Mouse (Mus musculus) hindbrain, postnatal 0 days (tissue): ENCODE results near the gene Mtmr12. TPM values are rescaled to one million over a fixed set of nuclear protein-coding genes. Genes with fewer than 3 reads are reported as not detected.
A peak's percentile ranks its signal among the peaks of the same experiment; 100 is the strongest.
"Not testable (repeated sequence)": the region's sequence is repeated elsewhere in the genome, so short reads cannot be mapped to it uniquely, and the experiment has no call there.

Experiments used
- ATAC-seq: fragments of 200-750 bp; cut with Nextera tagmentation; 2 replicates; pipeline ENCODE4 v1.8.0; 2017; ENCODE audit warnings: mild to moderate bottlenecking, moderate TSS enrichment, moderate library complexity
- DNase-seq: peaks from one replicate; pipeline ENCODE4 v3.0.0-alpha.2; 2015; ENCODE audit warnings: low spot score
- H3K27ac ChIP-seq: fragments of 300-500 bp; sonication (generic); 2 replicates; pipeline ENCODE4 v1.5.1; 2014; ENCODE audit warnings: mild to moderate bottlenecking
- H3K27me3 ChIP-seq: fragments of 300-500 bp; sonication (generic); 2 replicates; pipeline ENCODE4 v1.6.1; 2014; ENCODE audit warnings: low read length, mixed read lengths; ENCODE audit not compliant: insufficient read depth
- H3K36me3 ChIP-seq: fragments of 300-500 bp; sonication (generic); 2 replicates; pipeline ENCODE4 v1.6.1; 2014; ENCODE audit warnings: low read length, mixed read lengths; ENCODE audit not compliant: insufficient read depth
- H3K4me1 ChIP-seq: fragments of 300-500 bp; sonication (generic); 2 replicates; pipeline ENCODE4 v1.6.1; 2014; ENCODE audit warnings: antibody characterized with exemption, low read length, mixed read lengths; ENCODE audit not compliant: insufficient read depth
- H3K4me2 ChIP-seq: fragments of 300-500 bp; sonication (generic); 2 replicates; pipeline ENCODE4 v1.6.1; 2014; ENCODE audit warnings: low read depth, mild to moderate bottlenecking, low read length, moderate library complexity, mixed read lengths
- H3K4me3 ChIP-seq: fragments of 300-500 bp; sonication (generic); 2 replicates; pipeline ENCODE4 v1.5.1; 2014; ENCODE audit warnings: low read length
- H3K9ac ChIP-seq: fragments of 300-500 bp; sonication (generic); replicated peaks from 2 replicates; pipeline ENCODE4 v1.6.1; 2014; ENCODE audit warnings: mild to moderate bottlenecking, low read length, moderate library complexity, mixed read lengths
- H3K9me3 ChIP-seq: fragments of 300-500 bp; sonication (generic); 2 replicates; pipeline ENCODE4 v1.6.1; 2016; ENCODE audit warnings: low read length, mixed read lengths
- CTCF ChIP-seq: IDR thresholded peaks from 2 replicates; pipeline ENCODE4 v1.5.1; 2016; ENCODE audit warnings: antibody characterized with exemption, control low read depth, low read depth
- WGBS: fragments of 180-500 bp; shearing (Covaris S2); extraction: QIAGEN DNeasy Blood & Tissue Kit; methylation state at CpG from one replicate; pipeline ENCODE4 v1.1.7; 2014; 5-methylcytosine and 5-hydroxymethylcytosine counted together
- polyA plus RNA-seq: library from polyadenylated mRNA; unstranded; fragments of >200 nt; fragmentation: Nextera tagmentation; extraction: Ambion mirVana; gene quantifications from 2 replicates; pipeline ENCODE4 v1.2.1, GENCODE M21; 2015
- total RNA-seq: library from RNA; depleted of rRNA; stranded (reverse); fragments of >200 nt; gene quantifications from 2 replicates; pipeline ENCODE4 v1.2.3, GENCODE M21; 2014

Mtmr12 gene
- total and polyA plus RNA-seq, 2 experiments from 2014 or later, result 5.7 to 12.6 TPM

GRCm38 (mm10) chr15:12196410-12197191 is 8.2 kb upstream of the Mtmr12 start:
- Histone ChIP-seq H3K27ac (no peak overlapping the region), H3K27me3 (no peaks in the 10 kb centered on the region), H3K4me1 (no peaks in the 10 kb centered on the region), H3K36me3 (no peaks in the 10 kb centered on the region), H3K4me3 (no peak overlapping the region), H3K9me3 (no peaks in the 10 kb centered on the region), H3K9ac (no peak overlapping the region), H3K4me2 (no peak overlapping the region)
- peak; percentile 68 for TF ChIP-seq CTCF
- DNase-seq (peak; percentile 82), ATAC-seq (peak; percentile 73)
- 37% methylated on average over 22 of the region's 22 CpGs for WGBS

GRCm38 (mm10) chr15:12197361-12197760 is 7.5 kb upstream of the Mtmr12 start:
- no peaks in the 10 kb centered on the region for H3K27me3 ChIP-seq
- H3K4me2 ChIP-seq, result no peak overlapping the region
- no peak overlapping the region for H3K4me3 ChIP-seq
- H3K4me1 ChIP-seq, result no peaks in the 10 kb centered on the region
- no peak overlapping the region for H3K27ac ChIP-seq
- no peaks in the 10 kb centered on the region for H3K36me3 ChIP-seq
- H3K9me3 ChIP-seq, result no peaks in the 10 kb centered on the region
- no peak for TF ChIP-seq CTCF
- H3K9ac ChIP-seq, result no peak overlapping the region
- WGBS, result 87% methylated on average over 6 of the region's 6 CpGs
- DNase-seq, result no peak
- no peak for ATAC-seq

- Histone ChIP-seq H3K4me1 (peaks cover 6% of the 10 kb centered on the region), H3K4me3 (no peak overlapping the region), H3K9ac (no peak overlapping the region), H3K27me3 (no peaks in the 10 kb centered on the region), H3K4me2 (no peak overlapping the region), H3K27ac (no peak overlapping the region), H3K36me3 (no peaks in the 10 kb centered on the region), H3K9me3 (no peaks in the 10 kb centered on the region)
- WGBS, result 93% methylated on average over 7 of the region's 7 CpGs
- ATAC-seq, result no peak
- DNase-seq, result no peak
- TF ChIP-seq CTCF, result no peak
Observed at GRCm38 (mm10) chr15:12200021-12200420, 4.8 kb upstream of the Mtmr12 start.

GRCm38 (mm10) chr15:12201856-12202255 is 3.0 kb upstream of the Mtmr12 start:
- Histone ChIP-seq H3K4me2 (no peak overlapping the region), H3K4me3 (no peak overlapping the region), H3K9me3 (no peaks in the 10 kb centered on the region), H3K27ac (no peak overlapping the region), H3K27me3 (no peaks in the 10 kb centered on the region), H3K9ac (no peak overlapping the region), H3K4me1 (peaks cover 10% of the 10 kb centered on the region), H3K36me3 (no peaks in the 10 kb centered on the region)
- ATAC-seq, result no peak
- DNase-seq, result no peak
- no peak for TF ChIP-seq CTCF

- Histone ChIP-seq H3K4me2 (no peak overlapping the region), H3K9ac (no peak overlapping the region), H3K36me3 (no peaks in the 10 kb centered on the region), H3K9me3 (no peaks in the 10 kb centered on the region), H3K4me3 (no peak overlapping the region), H3K4me1 (peaks cover 12% of the 10 kb centered on the region), H3K27me3 (no peaks in the 10 kb centered on the region), H3K27ac (no peak overlapping the region)
- DNase-seq, result no peak
- 85% methylated on average over 3 of the region's 3 CpGs for WGBS
- TF ChIP-seq CTCF, result no peak
- no peak for ATAC-seq
Observed at GRCm38 (mm10) chr15:12202456-12202855, 2.4 kb upstream of the Mtmr12 start.

- H3K9ac ChIP-seq, H3K27me3 ChIP-seq, DNase-seq: not testable (repeated sequence)
Observed at GRCm38 (mm10) chr15:12203008-12203407, 1.8 kb upstream of the Mtmr12 start.

More at GRCm38 (mm10) chr15:12203008-12203407, 1.8 kb upstream of the Mtmr12 start:
- not testable (repeated sequence) for H3K9me3 ChIP-seq, H3K36me3 ChIP-seq, ATAC-seq, H3K27ac ChIP-seq, H3K4me2 ChIP-seq, H3K4me3 ChIP-seq
- 92% methylated on average over 5 of the region's 5 CpGs for WGBS
- peaks cover 12% of the 10 kb centered on the region for H3K4me1 ChIP-seq
